Mouse (Mus musculus) heart, adult 18-20 months (tissue): ENCODE measurements around the gene Patj. TPM values are rescaled to one million over a fixed set of nuclear protein-coding genes. Genes with fewer than 3 reads are reported as not detected.

Experiments used
- DNase-seq, 2 experiments: peaks; one replicate each; pipeline ENCODE4 v3.0.0; 2021 to 2022; ENCODE audit warnings: mixed read lengths in 1 of 2
- microRNA-seq, 2 experiments: library from miRNA; unstranded; fragments of <30 nt; microRNA quantifications; one replicate each; pipeline ENCODE4 v1.2.0; 2022
- total RNA-seq, 2 experiments: library from RNA; stranded (reverse); gene quantifications; 2 replicates each; pipeline ENCODE4 v1.2.3; 2021

Gene Patj
- total RNA-seq, 2 experiments from 2014 or later: 13.0 to 16.0 TPM

- DNase-seq: no peak
Observed at GRCm38 (mm10) chr4:98727295-98727958, 331.8 kb downstream of the Patj start.

GRCm38 (mm10) chr4:98727959-98728347, 332.4 kb downstream of the Patj start:
- DNase-seq: no peak

GRCm38 (mm10) chr4:98728716-98729115, 333.1 kb downstream of the Patj start:
- DNase-seq: no peak

GRCm38 (mm10) chr4:98733660-98734059, 338.1 kb downstream of the Patj start:
- DNase-seq: no peak

- peak in 1 of 2 experiments; percentile 14 for DNase-seq
Observed at GRCm38 (mm10) chr4:98739753-98740152, 344.2 kb downstream of the Patj start.

- no peak for DNase-seq
Observed at GRCm38 (mm10) chr4:98743209-98743905, 347.8 kb downstream of the Patj start.

GRCm38 (mm10) chr4:98743906-98744210, 348.3 kb downstream of the Patj start:
- DNase-seq: no peak

GRCm38 (mm10) chr4:98754456-98754855, 358.9 kb downstream of the Patj start:
- DNase-seq: no peak

GRCm38 (mm10) chr4:98756141-98756540, 360.6 kb downstream of the Patj start:
- no peak for DNase-seq

- no peak for DNase-seq
Observed at GRCm38 (mm10) chr4:98758012-98758821, 362.6 kb downstream of the Patj start.

- peak in 1 of 2 experiments; percentile 2 for DNase-seq
Observed at GRCm38 (mm10) chr4:98758872-98759518, 363.4 kb downstream of the Patj start.

- DNase-seq: no peak
Observed at GRCm38 (mm10) chr4:98767134-98768133, 371.8 kb downstream of the Patj start.

Small RNA genes lying within 50 kb of the gene (microRNA-seq; reads per million reads assigned to microRNA genes)
- gene Gm22625 (0 reads per million in 2 experiments), gene Gm26154 (0 reads per million in 2 experiments)

Other genes starting within 250 kb of the Patj start
- gene Tm2d1, start 12.5 kb upstream of the Patj start, total RNA-seq: 10 to 100 TPM; 44.4 to 51.2 TPM